Mouse (Mus musculus): ENCODE results near the gene Lbh. TPM values are rescaled to one million over a fixed set of nuclear protein-coding genes. Genes with fewer than 3 reads are reported as not detected.

The Lbh gene
- total RNA-seq, 2 experiments from 2014 or later: 54.3 to 54.9 TPM

DNA sequence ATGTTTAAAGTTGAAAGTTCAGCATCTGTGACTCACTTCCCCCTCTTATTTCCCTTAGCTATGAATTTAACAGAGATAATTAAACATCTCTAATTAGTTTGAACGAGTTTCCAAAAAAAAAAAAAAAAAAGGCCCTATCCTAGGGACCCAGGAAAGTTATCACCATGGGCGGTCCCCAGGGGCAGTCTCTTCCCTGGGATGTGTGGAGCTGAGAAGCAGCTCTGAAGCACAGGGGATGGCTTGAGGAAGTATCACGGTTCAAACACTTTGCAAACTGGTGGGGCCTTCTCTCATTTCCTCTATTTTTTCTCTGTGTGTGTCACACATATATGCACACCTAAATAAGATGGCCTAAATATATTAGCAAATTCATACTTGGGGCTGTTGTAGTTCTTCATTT lies 48.8 kb downstream of the Lbh start:
- DNase-seq: no peak
- intact Hi-C loops (cut with DNase I): no loop called here

DNA sequence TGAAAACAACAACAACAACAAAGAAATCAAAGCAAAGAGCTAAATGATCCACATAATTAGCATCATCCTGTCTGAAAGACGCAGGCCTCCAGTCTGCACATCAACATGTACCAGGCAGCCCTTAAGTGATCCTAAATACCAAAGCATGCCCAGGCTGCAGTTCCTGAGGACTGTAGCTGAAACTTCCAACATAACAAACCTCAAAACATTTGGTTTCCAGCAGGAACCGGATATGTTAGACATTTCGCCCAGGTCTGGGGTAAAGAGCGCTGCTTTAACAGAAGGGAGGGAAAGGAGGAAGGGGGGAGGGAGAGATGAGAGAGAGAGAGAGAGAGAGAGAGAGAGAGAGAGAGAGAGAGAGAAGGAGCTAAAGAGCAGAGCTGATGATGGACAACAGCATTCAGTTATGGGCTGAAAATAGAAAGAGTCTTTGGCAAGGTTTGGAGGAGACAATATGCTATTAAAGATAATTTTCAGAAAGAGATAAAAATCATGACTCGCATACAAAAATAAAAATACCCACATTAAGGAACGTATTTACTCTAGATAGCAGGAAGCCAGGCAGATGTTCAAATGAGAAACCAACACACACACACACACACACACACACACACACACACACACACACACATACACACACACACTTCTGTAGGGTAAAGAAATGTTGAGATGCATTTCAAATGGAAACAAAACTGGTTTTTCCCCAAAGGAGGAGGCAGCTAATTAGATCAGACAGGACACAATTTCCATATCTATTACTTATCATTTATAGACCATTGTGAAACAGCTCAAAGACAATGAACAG lies 49.5 kb downstream of the Lbh start:
- intact Hi-C loops (cut with DNase I): no loop called here
- no peak for DNase-seq

DNA sequence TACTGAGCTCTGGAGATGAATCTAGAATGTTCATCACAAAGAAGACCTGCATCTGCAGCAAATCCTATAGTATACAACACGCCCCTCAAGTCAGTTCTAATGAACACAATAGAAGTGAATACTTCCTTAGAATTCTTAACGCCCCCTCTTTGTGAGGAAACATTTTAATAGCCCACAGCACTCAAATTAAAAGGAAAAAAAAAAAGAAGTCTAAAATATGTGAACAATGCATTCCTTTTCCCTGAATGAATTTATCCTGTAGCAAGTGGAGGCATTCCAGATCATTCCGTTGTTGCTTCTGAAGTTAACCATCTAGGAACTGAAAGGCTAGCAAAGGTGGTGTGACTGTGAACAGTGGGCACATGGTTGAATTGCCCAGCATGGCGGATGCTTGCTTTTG lies 50.6 kb downstream of the Lbh start:
- no peak for DNase-seq
- intact Hi-C loops (cut with DNase I): no loop called here

DNA sequence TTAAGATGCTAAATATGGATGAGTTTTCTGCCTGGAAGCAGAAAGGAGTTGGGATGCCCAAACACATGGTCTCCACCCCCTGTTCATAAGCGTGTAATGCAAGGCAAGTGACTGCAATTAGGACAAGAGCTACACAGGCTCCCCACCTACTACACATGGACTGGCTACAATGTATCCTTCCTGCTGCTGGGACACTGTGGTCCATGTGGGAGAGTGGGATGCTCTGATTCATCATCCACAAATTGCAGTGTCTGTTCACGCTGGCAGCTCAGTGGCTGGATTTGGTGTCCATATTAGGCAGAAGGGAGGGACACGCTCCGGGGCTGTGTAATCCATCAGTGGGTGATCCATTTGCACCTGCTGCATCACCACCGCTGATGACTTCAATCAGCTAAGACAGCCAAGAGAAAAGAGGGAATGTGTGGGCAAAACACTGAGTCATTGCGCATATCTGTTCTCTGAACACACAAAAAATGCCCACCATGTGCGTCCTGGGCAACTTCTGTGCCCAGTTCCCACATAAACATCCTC lies 52.6 kb downstream of the Lbh start:
- intact Hi-C loops (cut with DNase I): no loop called here
- DNase-seq: no peak

DNA sequence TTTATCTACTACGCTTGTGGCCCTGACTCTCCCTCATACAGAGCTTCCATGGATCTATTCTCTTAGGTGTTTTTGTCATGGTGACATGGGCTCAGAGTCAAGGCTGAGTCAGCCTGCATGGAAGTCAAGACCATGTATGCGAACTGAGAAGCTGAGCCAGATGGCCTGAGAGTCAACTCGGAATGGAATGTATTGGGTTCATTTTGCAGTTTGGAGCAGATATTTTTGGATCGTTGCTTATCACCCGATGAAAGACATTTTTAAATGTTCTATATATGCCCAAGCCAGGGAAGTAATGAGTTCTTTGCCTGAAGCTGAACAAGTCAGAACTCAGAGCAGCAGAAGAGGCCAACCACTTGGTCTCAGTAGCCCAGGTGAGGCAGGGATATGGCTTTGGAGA lies 54.9 kb downstream of the Lbh start:
- intact Hi-C loops (cut with DNase I): no loop called here
- DNase-seq: no peak

DNA sequence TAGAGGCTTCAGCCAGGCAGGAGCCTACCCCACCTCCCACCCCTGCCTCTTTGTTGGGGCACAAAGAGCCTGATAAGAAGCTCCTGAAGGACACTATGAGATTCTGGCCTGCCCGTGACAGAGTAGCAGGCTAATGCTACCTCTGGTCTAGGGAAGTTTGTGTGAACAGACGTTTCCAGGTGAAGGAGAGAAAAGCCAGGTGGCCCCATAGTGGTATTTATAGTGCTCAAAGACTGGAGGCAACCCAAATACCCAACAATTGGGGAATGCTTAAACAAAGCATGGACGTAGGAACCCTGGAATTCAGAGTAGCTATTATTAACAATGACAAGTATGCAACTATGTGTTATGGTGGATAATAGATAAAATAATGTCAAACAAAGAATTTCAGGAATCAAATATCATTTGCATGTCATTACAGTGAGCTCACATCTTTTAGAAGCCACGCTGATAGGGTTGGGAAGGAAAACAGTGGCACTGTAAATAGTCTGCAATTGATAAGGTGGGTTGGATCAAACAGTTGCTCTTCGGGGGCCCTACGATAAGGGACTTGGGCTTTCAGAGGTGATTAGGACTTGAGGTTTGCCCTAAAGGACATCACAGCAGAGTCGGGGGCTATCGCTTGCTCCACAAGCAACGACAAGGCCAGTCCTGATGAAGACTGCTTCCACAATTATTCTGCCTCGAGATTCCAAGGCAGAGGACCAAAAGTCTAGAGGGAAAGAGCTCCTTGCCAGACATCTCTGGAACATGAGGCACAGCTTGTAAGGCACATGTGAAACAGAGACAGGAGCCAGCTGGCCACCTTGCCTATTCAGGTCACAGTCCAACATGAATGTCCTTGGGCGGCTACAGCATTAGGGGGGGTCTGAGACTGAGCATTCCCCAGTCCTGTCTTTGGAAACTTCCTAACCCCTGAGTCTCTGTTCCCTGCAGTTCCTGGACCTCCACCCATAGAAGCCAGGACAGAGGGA lies 58.4 kb downstream of the Lbh start:
- DNase-seq: no peak
- intact Hi-C loops (cut with DNase I): no loop called here

DNA sequence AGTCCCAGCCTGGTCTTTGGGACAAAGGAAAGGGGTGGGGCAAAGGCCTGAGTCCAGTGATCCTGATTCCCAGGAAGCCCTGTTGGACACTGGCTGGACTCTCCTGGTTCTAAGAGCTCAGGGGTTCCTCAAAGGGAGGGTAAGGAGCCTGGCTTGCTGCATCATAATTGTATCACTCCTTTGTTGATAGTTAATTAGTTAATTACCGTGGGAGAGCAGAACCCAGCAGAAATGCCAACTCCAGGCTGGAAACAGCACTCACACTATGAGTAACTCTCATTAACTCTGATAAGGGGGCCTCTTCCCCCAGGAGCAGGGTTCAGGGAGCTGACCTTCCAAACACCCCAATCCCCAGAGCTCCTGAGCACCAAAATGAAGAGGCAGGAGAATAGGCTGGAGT lies 59.5 kb downstream of the Lbh start:
- no peak for DNase-seq
- intact Hi-C loops (cut with DNase I): no loop called here

DNA sequence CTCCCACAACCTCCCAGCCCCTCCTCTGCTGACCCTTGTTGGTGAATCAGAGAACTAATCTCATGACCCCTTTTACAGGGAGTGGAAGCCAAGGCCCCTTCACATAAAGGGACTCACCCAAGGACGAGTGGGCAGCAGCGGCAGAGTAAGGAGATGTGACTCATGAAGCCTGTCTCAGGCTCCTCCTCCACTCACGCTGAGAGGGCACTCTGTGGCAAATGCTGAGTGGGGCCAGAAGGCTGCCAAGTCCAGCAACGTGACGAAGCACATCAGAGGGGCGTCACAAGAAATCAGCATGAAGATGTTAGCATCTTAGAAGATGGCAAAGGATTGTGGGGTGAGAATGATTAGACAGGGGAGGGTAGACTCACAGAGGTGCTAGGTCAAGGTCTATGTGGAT lies 64.1 kb downstream of the Lbh start:
- intact Hi-C loops (cut with DNase I): no loop called here
- no peak for DNase-seq

DNA sequence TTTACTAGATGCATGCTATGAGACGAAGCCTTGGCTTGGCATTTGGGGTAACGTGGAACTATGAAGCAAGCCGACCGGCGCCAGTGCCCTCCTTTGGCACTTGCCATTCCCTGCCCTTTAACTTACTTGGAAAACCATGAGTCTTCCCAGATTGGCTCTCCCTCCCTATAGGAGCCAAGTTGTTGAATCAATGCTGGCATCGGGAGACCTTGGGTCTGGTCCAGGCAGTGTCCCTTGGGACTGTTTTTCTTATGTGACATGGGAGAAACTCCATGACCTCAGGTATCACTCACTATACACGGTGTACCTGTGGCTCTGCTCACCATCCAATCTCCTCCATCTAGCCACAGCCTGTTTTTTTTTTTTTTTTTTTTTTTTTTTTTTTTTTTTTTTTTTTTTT lies 65.4 kb downstream of the Lbh start:
- intact Hi-C loops (cut with DNase I): no loop called here
- DNase-seq: no peak

DNA sequence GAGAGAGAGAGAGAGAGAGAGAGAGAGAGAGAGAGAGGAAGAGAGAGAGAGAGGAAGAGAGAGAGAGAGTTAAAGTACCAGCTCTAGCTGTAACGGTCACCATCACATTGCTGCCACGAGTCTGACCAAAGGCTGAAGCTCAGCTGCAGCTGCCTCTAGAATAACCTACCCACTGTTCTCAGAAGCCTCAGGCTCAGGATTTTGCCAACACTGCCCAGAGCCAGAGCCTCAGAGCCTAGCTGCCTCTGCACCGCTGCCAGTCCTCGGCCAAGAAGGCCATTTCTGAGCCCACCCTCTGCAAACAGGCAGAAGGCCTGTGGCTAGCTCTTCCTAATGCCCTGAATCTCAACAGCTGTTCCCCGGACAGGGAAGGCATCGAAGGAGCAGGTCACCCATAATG lies 70.9 kb downstream of the Lbh start:
- DNase-seq: no peak
- intact Hi-C loops (cut with DNase I): no loop called here

Other genes starting within 250 kb of the Lbh start
- 10 to 100 TPM; 53.1 to 53.7 TPM for gene Ypel5, start 81.9 kb upstream of the Lbh start, total RNA-seq (2021)
- gene Lclat1, start 189.7 kb downstream of the Lbh start, total RNA-seq (2021): 10 to 100 TPM; 28.8 to 33.3 TPM

Measured in left cerebral cortex, postnatal 4 days (tissue).